Mouse (Mus musculus): Measurements from ENCODE around the gene Magi1.

Magi1 gene

DNA sequence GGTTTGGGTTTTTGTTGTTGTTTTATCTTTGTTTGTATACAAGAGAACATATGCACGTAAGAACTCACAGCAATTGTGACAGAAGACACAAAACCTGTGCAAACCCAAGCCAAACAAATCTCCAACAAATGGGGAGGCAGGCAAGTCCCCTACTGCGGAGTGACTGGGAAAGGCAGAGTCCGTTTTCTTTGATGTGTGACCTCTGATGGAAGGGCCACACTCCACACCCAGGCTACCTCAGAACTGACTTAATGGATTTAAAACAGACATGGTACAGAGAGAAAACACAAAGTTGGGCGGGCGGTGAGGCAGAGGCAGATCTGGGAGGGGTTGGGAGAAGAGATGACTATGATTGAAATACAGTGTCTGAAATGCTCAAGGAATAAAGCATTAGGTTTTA is 390.8 kb downstream of the Magi1 start:
- no peak for DNase-seq (ENCODE audit: low spot score)

DNA sequence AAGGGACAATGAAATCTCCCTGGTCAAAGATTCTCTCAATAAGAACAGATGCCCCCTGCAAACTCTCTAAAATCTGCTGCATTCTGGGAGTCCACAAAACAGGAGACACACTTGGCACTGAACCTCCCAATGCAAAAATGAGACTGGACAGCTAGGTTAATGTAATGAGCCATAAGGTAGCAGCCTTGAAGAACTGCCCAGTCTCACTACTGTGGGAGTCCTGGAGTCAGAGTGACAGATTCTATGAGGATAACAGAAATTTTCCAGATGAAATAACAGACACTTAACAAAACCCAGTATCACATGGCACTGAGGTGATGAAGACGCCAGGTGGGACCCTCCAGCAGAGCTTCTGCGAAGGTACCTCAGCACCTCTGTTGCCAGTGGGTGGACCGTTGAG is 393.7 kb downstream of the Magi1 start:
- DNase-seq (ENCODE audit: low spot score): no peak

DNA sequence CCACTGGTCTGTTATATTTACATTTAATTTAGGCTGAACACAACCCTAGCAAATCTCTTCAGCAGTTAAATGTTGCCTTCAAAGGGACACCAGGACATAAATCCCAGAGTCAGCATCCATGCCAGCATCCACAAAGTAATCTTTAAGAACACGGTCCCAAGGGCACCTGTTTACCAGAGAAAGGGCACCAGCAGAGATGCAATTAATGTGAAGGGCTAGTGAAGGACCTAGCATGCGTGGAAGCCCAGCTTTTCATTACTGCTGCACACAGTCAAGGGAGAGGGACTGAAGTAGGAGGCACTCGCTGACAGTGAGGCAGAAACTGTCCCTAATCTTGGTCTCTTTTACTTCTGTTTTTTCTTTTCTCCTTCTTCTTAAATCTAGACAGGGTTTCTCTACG is 406.4 kb downstream of the Magi1 start:
- no peak for DNase-seq (ENCODE audit: low spot score)

DNA sequence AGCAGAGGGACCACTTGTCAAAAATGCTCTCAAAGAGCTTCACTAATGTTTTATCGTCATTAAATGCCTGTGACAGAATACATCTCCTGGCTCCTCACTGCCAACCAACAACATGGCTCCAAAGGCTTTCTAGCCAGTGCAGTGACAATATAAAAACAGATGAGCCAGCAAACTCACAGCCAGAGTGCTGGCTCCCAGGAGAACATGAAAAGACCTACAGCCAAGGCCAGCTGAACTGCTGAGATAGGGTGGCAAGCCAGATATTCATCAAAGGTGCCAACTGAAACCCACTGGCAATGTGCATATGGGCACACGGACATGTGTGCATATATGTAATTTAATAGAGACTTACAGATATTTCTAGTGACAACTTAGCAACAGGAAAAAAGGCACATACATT is 408.8 kb downstream of the Magi1 start:
- DNase-seq (ENCODE audit: low spot score): no peak

- no peak for DNase-seq (ENCODE audit: low spot score)
These were observed 409.3 kb downstream of the Magi1 start for GRCm38 (mm10) chr6:93874376-93874775.

DNA sequence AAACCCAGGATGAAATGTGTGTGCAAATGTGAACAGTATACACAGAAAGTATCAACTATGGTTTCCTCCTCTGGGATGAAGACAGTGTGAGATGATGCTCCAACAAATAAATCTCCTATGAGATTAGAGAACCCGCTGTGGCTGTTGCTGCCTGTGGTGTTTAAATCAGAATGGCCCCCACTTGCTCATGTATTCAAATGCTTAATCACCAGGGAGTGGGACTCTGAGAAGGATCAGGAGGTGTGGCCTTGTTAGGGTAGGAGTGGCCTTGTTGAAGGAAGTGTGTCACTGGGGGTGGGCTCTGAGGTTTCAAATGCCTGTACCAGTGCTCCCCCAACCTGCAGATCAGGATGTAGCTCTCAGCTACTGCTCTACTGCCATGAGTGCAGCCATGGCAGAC is 410.2 kb downstream of the Magi1 start:
- DNase-seq (ENCODE audit: low spot score): no peak

- DNase-seq (ENCODE audit: low spot score): no peak
These were observed 412.2 kb downstream of the Magi1 start for GRCm38 (mm10) chr6:93871516-93871915.

- DNase-seq (ENCODE audit: low spot score): no peak
These were observed 413.7 kb downstream of the Magi1 start for GRCm38 (mm10) chr6:93870023-93870422.

GRCm38 (mm10) chr6:93862263-93862662 is 421.5 kb downstream of the Magi1 start:
- DNase-seq (ENCODE audit: low spot score): no peak

DNA sequence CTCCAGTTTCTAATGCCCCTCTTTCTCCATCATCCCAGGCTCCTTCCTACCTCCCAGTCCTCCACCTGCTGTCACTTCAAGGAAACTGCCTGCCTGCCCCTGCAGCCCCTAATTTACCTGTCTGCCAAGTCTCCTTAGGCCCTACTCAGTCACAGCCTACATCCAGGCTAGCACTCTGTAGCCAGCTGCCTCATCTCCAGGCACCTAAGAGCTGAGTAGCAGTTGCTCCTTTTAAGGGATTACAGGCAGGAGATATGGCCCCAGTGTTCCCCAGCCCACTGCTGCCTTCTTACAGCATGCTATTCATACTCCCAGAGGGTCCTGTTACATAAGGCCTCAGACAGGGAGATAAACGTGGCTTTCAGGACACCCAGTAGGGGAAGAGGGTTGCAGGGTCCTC is 426.9 kb downstream of the Magi1 start:
- DNase-seq (ENCODE audit: low spot score): no peak

DNA sequence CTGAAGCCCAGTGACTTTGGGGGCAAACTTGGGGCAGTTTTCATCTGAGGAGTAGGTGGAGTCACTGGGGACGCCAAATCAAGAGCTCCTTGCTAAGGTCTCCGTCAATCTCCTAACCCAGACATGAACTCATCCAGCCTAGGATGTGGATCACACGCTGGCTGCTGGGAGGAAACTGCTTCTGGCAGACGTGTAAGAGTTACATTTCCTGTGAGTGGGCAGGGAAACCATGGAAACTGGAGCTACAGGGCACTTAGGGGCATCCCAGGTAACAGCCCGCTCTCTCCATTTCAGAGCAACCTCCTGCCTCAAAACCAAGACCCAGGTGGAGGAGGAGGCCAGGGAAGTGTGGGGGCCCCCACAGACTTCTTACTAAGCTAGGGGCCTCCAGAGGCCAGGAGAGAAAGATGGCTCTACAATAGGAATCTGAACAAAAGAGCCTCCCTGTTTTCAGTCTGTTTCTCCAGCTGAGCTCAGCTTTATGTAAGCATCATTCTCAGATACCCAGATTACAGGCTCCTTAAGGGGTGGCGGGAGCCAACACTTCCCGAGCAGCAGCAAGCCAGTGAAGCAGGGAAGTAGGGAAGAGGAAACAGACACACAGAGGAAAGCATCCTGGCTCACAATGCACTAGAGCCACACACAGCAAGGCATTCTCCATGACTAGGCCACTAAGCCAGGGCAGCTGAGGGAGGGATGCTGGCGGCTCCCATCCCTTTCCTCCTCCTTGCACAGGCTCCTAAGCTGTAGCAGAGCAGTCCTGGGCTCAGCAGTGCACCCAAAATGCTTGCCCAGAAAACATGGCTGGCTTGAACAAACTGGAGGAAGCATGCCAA is 427.7 kb downstream of the Magi1 start:
- no peak for DNase-seq (ENCODE audit: low spot score)

- DNase-seq (ENCODE audit: low spot score): no peak
These were observed 434.6 kb downstream of the Magi1 start for GRCm38 (mm10) chr6:93848942-93849790.

GRCm38 (mm10) chr6:93845498-93845897 is 438.2 kb downstream of the Magi1 start:
- DNase-seq (ENCODE audit: low spot score): no peak

- DNase-seq (ENCODE audit: low spot score): no peak
These were observed 438.6 kb downstream of the Magi1 start for GRCm38 (mm10) chr6:93845080-93845479.

DNA sequence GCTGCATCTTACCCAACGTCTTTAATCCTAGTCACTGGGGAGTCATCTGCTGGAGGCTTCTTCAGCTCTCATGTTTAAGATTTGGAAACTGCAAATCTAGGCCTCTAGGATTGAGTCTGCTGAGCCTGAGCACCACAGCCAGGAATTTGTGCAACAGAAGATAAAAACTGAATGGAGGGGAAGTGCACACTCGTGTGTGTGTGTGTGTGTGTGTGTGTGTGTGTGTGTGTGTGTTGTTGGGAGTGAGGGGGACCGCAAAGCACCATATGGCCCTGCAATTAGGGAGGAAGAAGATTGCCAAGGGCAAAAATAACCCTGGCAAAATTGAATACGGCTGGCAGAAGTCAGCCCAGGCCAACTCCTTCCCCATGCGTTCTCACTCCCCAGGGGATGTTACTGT is 439.1 kb downstream of the Magi1 start:
- no peak for DNase-seq (ENCODE audit: low spot score)

DNA sequence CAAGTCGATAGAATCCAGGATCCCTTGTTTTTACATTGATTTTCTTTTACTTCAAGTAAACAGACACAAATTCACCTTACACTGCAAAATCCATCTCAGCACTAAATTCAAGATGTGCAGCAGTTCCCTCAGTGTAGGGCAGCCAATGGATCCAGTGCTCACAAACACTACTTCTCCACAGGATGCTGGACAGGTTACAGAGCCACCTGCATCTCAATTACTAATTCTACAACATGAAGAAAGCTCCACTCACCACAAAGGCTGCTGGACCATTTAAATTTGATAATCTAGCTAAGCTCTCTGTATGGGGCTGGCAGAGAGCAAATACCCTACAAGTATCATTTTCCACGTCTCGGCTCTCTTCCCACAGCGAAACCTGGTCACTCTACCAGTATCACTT is 445.3 kb downstream of the Magi1 start:
- no peak for DNase-seq (ENCODE audit: low spot score)

GRCm38 (mm10) chr6:93836585-93836984 is 447.1 kb downstream of the Magi1 start:
- no peak for DNase-seq (ENCODE audit: low spot score)

GRCm38 (mm10) chr6:93835211-93835610 is 448.5 kb downstream of the Magi1 start:
- DNase-seq (ENCODE audit: low spot score): no peak

DNA sequence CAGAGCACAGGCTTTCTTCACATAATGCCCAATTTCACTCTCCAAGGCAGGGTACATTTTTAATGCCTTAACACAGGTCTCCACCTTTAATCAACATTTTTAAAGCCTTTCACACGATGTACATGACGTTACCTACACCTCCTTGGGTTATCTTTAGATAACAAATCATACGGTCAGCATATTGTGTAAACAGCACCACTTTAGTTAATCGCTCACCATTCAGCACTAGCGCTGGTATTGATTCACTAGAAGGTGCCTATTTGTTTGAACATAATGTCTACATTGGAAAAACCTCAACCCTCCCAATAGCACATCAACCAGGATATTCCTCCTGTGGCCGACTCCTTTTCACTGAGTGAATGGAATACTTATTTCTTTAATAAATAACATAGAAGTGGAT is 455.5 kb downstream of the Magi1 start:
- peak; percentile 9 for DNase-seq (ENCODE audit: low spot score)

DNA sequence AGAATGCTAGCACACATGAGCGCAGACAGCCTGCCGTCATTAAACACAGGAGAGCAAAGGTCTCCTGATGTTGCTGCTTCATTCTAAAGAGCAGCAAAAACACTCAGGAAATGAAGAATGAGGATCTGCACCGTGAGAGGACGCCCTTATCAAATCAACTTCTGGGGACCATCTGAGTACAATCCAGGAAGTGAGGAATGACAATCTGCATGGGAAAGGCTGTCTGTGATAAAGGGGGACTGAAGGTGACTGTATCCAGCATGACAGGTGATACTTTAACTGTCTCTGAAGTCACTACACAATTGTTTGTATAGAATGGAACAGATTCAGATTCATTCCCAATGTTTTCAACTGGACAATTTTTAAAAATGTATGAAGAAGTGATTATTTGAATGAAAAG is 456.8 kb downstream of the Magi1 start:
- DNase-seq (ENCODE audit: low spot score): no peak

DNA sequence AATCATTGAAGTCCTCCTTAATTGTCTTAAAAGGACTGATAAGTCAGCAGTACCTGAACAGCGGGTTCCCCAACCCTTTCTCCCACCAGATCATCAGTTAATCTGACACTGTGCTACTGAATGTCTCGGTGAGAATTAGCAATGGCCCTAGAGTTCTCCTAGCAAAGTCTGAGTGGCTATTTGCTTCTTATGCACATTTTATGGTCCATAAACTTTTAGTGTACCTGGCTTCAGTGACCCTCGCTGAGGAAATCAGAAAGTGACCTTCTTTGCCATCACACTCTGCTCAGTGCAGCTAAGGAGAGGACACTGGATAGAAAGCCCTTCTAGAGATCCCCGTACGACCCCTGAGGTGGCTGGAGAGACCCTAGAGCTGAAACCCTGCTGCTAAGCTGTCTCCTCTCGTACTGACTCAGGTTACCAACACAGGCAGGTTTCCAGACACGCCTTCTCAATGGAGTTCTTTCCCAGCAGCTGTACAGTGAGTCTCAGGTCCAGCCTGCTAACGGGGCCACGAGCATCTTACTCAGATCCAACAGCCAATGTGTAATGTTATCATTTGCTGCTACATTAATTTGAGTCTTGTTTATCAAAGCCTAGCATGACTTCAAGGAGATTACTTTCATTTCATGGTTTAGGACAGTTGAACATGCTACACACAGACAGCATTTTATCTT is 461.4 kb downstream of the Magi1 start:
- DNase-seq (ENCODE audit: low spot score): no peak

- DNase-seq (ENCODE audit: low spot score): no peak
These were observed 462.2 kb downstream of the Magi1 start for GRCm38 (mm10) chr6:93821512-93821911.

DNA sequence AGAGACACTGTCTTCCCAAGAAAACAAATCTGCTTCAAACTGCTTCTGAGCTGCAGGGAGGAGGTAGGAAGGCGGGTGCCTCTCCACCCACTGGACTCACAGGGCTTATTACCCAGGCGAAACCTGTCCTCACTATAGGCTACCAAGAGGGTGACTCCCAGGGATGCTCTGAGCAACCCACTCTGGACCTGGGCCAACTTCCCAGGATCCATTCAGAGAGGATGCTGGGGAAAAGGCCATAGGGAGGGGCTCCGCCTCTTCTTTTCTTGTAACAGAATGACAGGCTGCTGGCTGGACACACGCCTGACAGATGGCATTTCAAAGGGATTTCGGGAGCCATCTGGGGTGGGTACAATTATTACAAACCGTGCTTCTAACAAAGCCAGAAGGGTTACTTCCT is 463.8 kb downstream of the Magi1 start:
- no peak for DNase-seq (ENCODE audit: low spot score)

All from yolk sac, embryonic 10.5 days (tissue).